Mouse (Mus musculus): ENCODE measurements around the gene H2afb1. TPM values are rescaled to one million over a fixed set of nuclear protein-coding genes. Genes with fewer than 3 reads are reported as not detected.
"Not testable (repeated sequence)": the region's sequence is repeated elsewhere in the genome, so short reads cannot be mapped to it uniquely, and the experiment has no call there.

H2afb1 gene
- not detected in 2 replicates for polyA plus RNA-seq (2016; fragmentation: Nextera tagmentation; extraction: Ambion mirVana)

- ATAC-seq (ENCODE audit: insufficient number of reproducible peaks, low FRiP score); H3K36me3 ChIP-seq; H3K9me3 ChIP-seq (replicated peaks); H3K27me3 ChIP-seq (replicated peaks); H3K4me1 ChIP-seq (replicated peaks); H3K27ac ChIP-seq (ENCODE audit: poor library complexity, severe bottlenecking); H3K9ac ChIP-seq; H3K4me3 ChIP-seq; H3K4me2 ChIP-seq: not testable (repeated sequence)
- WGBS = 87% methylated on average over 7 of the region's 8 CpGs
Measured at GRCm38 (mm10) chrX:117014457-117014856, at the start of gene H2afb1. TSS of gene H2afb1 (plus strand) at chrX:117014757.

DNA sequence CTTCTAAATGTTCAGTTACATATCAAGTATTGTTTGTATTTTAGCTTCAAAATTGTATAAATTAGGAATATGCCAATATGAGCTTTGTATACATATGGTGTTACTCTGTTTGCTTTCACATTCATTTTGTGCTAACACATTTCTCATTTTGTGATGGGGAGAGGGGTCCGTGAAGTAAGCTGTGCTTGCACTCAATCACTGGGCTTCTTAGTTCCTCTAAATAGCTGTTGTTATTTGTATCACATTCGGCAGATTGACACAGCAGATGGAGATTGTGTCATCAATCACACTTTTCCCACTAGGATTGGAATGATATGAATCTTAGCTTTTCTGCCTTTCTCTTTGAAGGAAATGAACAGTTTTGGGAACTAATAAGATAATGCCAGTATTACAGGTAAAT, 21.5 kb downstream of the H2afb1 start:
- no peaks in the 10 kb centered on the region for H3K27me3 ChIP-seq (replicated peaks)
- H3K36me3 ChIP-seq = no peaks in the 10 kb centered on the region
- no peak overlapping the region for H3K9ac ChIP-seq
- WGBS = 71% methylated on average over 2 of the region's 2 CpGs
- H3K27ac ChIP-seq (ENCODE audit: poor library complexity, severe bottlenecking) = no peak overlapping the region
- no peaks in the 10 kb centered on the region for H3K9me3 ChIP-seq (replicated peaks)
- no peak overlapping the region for H3K4me3 ChIP-seq
- no peaks in the 10 kb centered on the region for H3K4me1 ChIP-seq (replicated peaks)
- ATAC-seq (ENCODE audit: insufficient number of reproducible peaks, low FRiP score) = no peak
- no peak overlapping the region for H3K4me2 ChIP-seq

Data from heart, embryonic 12.5 days (tissue).